Mouse (Mus musculus) kidney, adult 2 months (tissue): ENCODE measurements around the gene Lsm4. TPM values are rescaled to one million over a fixed set of nuclear protein-coding genes. Genes with fewer than 3 reads are reported as not detected.
A peak's percentile ranks its signal among the peaks of the same experiment; 100 is the strongest.

ENCODE experiments used
- DNase-seq: peaks from one replicate; pipeline ENCODE4 v3.0.0; 2021
- H3K27ac ChIP-seq: fragments of 200-500 bp; 2 replicates; pipeline ENCODE4 v1.5.1; 2012; ENCODE audit warnings: low read depth, low read length, control low read depth, inconsistent platforms; ENCODE audit not compliant: insufficient read depth
- H3K27me3 ChIP-seq: fragments of 200-500 bp; replicated peaks from 2 replicates; pipeline ENCODE4 v1.6.1; 2012; ENCODE audit warnings: mild to moderate bottlenecking, moderate library complexity, low read length, inconsistent platforms; ENCODE audit not compliant: control insufficient read depth, insufficient read depth
- H3K36me3 ChIP-seq: fragments of 200-500 bp; 2 replicates; pipeline ENCODE4 v1.6.1; 2012; ENCODE audit warnings: mild to moderate bottlenecking, moderate library complexity, low read length, inconsistent platforms; ENCODE audit not compliant: control insufficient read depth, insufficient read depth
- H3K4me1 ChIP-seq: fragments of 200-500 bp; 2 replicates; pipeline ENCODE4 v1.6.1; 2011; ENCODE audit warnings: low read length; ENCODE audit not compliant: control insufficient read depth, insufficient read depth
- H3K4me3 ChIP-seq: fragments of 200-500 bp; 2 replicates; pipeline ENCODE4 v1.5.1; 2011; ENCODE audit warnings: mild to moderate bottlenecking, low read depth, low read length, control low read depth; ENCODE audit not compliant: insufficient read depth
- CTCF ChIP-seq: fragments of 200-500 bp; conservative IDR thresholded peaks from 2 replicates; pipeline ENCODE4 v1.5.1; 2011; ENCODE audit warnings: low read depth, mild to moderate bottlenecking, control low read depth, low read length, moderate library complexity, mixed read lengths; ENCODE audit not compliant: insufficient read depth, insufficient read length
- POLR2A ChIP-seq: fragments of 200-500 bp; IDR thresholded peaks from one replicate; pipeline ENCODE4 v1.6.1; 2011; ENCODE audit warnings: low read depth, low read length, control low read depth
- WGBS: fragments of 180-500 bp; shearing (Covaris S2); methylation state at CpG from one replicate; pipeline ENCODE4 v1.1.7; 2018; 5-methylcytosine and 5-hydroxymethylcytosine counted together
- polyA plus RNA-seq: library from polyadenylated mRNA; depleted of rRNA; stranded (reverse); fragments of >200 nt; gene quantifications from 2 replicates; pipeline ENCODE4 v1.2.3, GENCODE M21; 2012

Lsm4 gene
- polyA plus RNA-seq, 1 experiment: 120 TPM

DNA sequence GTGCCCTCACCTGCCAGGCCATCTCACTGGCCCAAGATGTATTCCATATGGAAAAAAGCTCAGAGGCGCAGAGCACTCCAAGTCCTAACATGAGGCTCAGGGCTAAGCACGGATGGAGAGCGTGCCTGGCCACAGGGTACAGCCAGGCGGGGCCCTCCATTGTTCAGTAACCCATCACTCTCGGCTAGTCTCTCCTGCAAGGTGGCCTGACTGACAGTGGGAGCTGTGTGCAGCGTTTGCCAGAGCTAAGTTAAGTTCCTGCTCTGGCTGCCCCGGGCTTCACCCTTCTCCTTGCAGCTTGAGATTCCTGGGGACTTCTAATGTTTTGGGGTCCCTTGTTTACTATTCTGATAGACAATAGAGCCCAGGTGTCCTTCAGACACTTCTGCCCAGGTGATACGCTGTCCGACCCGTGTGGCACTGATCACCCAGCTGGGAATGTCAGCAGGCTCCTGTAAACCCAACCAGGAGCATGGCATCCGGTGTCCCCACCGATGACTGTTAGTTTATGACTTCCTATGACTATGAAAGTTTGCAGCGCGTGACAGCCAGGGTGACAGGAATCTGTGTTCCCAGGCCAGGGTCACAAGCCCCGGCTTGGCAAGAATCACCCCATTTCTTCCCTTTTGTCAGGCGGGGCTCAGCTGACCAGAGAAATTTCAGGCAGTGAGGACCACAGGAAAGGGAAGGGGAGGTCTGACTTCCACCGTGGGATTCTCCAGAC lies 27.4 kb upstream of the Lsm4 start:
- Histone ChIP-seq H3K36me3 (no peaks in the 10 kb centered on the region; the same call in 1 of the 2 replicates), H3K27ac (peak overlapping the region; percentile 10; the same call in 1 of the 2 replicates), H3K4me1 (peaks cover 45% of the 10 kb centered on the region), H3K4me3 (no peak overlapping the region), H3K27me3 (no peaks in the 10 kb centered on the region)
- peak; percentile 87 for DNase-seq
- 16% methylated on average over 17 of the region's 17 CpGs for WGBS
- TF ChIP-seq CTCF: no peak
- peak; percentile 5 for TF ChIP-seq POLR2A

DNA sequence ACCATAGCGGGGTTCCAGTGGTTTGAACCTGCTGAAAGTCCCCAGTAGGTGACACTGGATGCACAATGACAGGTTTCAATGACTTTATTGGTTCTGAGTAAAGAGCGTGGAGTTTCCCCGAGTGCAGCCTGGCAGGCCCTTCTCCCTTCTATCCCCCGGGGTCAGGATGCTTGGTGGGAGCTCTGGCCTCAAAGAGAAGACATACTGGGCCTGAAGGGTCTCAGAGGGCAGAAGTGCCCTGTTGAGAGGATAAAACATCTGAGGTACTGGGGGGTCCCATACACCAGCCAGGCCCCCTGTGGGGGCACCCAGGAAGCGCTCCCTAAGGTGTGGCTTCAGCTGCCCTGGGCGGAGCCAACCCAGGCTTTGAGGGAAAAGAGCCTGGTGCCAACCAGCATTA lies 26.7 kb upstream of the Lsm4 start:
- TF ChIP-seq POLR2A: no peak
- no peak for TF ChIP-seq CTCF
- H3K36me3 ChIP-seq: peaks cover 2% of the 10 kb centered on the region; the same call in 1 of the 2 replicates
- no peaks in the 10 kb centered on the region for H3K27me3 ChIP-seq
- H3K4me3 ChIP-seq: no peak overlapping the region
- H3K27ac ChIP-seq: peak overlapping the region; percentile 10; the same call in 1 of the 2 replicates
- peak; percentile 39 for DNase-seq
- 55% methylated on average over 6 of the region's 6 CpGs for WGBS
- peaks cover 45% of the 10 kb centered on the region for H3K4me1 ChIP-seq

DNA sequence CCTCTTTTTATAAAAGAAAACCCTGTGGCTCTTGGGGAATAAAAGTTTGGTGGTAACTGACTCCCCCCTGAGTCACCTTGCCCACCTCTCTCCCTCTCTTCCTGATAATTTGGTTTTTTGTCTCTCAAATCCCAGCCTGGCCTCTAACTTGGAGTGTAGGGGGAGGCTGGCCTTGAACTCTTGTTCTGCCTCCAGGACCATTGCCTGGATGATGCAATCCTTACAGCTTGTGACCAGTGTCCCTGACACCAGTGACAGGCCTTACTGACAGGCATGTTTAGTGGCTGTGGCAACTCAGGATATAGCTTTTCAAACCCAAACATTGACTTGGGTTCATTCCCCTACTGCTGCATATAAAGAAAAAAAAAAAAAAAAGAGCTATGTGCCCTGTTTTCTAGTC lies 26.3 kb upstream of the Lsm4 start:
- no peak overlapping the region for H3K27ac ChIP-seq
- H3K4me1 ChIP-seq: peaks cover 45% of the 10 kb centered on the region
- H3K36me3 ChIP-seq: peaks cover 3% of the 10 kb centered on the region
- H3K4me3 ChIP-seq: no peak overlapping the region
- TF ChIP-seq POLR2A (no peak), CTCF (no peak)
- peak; percentile 46 for DNase-seq
- no peaks in the 10 kb centered on the region for H3K27me3 ChIP-seq

DNA sequence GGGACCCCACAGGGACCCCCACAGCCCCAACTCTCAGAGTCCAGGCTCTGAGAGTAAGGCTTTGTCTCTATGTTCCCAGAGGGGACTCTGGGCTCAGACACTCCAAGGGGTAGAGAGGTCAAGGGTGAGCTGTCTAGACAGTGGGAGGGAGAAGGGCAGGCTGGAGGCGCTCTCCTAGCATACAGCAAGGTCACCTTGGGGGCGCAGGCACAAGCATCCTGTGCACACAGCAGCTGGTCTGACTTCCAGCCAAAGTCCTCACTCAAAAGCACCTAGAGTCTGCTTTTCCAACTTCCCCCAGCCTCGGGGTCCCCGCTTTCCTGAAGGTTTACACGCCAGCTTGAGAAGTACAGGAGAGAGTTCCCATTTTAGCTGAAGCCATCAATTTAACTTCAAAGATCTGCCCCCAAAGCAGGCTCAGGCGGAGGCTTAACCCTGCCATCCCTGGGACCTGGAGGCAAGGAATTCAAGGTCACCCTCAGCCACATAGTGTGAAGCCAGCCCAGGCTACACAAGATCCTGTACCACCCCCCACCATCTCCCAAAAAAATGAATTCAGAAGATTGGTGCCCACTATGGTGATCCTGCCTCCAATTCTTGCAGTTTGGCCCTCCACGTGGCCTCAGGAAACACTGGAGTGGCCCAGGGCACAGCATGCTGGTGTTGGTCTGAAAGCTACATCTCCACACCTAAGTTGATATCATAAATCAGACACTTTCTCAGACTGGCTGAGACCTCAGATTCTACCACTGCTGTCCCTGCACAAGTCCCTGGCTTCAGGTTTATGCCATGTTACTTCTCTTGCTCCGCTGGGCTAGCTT lies 25.5 kb upstream of the Lsm4 start:
- Histone ChIP-seq H3K27me3 (no peaks in the 10 kb centered on the region), H3K36me3 (peaks cover 5% of the 10 kb centered on the region), H3K27ac (peak overlapping the region; percentile 72), H3K4me3 (no peak overlapping the region), H3K4me1 (peaks cover 45% of the 10 kb centered on the region)
- DNase-seq: peak; percentile 84
- 27% methylated on average over 8 of the region's 8 CpGs for WGBS
- TF ChIP-seq POLR2A: no peak
- no peak for TF ChIP-seq CTCF

DNA sequence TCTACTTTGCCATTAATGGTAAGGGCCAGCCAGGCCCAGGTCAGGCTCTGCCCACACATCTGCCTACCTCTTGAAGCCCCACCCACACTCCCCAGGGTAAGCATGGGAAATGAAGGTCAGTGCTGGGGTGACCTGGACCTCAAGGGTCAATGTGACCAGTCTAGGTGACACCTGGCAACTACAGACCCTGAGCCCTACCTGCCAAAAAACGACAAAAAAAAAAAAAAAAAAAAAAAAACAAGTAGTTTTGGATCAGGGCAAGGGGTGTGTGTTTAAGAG lies 24.9 kb upstream of the Lsm4 start:
- H3K36me3 ChIP-seq: peaks cover 5% of the 10 kb centered on the region
- WGBS: 31% methylated on average over 1 of the region's 1 CpGs
- no peak overlapping the region for H3K4me3 ChIP-seq
- H3K27ac ChIP-seq: peak overlapping the region; percentile 72
- DNase-seq: peak; percentile 75
- peaks cover 47% of the 10 kb centered on the region for H3K4me1 ChIP-seq
- no peak for TF ChIP-seq POLR2A
- no peak for TF ChIP-seq CTCF
- no peaks in the 10 kb centered on the region for H3K27me3 ChIP-seq

DNA sequence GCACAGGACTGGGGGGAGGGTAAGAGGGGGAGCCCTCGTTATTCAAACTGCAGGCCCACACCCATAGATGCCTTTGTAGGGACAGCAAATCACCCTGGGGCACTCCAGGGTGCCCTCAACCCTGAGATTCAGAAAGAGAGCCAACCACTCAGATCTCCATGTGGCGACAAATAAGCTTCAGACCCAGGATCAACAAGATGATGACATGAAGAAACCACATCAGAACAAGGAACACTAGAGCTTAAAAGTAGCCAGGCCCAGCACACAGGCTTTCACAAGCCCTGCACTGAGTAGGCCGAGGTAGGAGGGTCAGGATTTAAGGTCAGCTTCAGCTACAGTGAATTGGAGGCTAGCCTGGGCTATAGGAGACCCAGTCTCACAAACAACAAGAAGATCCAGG lies 24.1 kb upstream of the Lsm4 start:
- DNase-seq: no peak
- Histone ChIP-seq H3K27me3 (no peaks in the 10 kb centered on the region), H3K36me3 (peaks cover 5% of the 10 kb centered on the region), H3K4me1 (peaks cover 48% of the 10 kb centered on the region), H3K27ac (peak overlapping the region; percentile 41), H3K4me3 (no peak overlapping the region)
- 44% methylated on average over 3 of the region's 3 CpGs for WGBS
- TF ChIP-seq POLR2A (no peak), CTCF (no peak)

DNA sequence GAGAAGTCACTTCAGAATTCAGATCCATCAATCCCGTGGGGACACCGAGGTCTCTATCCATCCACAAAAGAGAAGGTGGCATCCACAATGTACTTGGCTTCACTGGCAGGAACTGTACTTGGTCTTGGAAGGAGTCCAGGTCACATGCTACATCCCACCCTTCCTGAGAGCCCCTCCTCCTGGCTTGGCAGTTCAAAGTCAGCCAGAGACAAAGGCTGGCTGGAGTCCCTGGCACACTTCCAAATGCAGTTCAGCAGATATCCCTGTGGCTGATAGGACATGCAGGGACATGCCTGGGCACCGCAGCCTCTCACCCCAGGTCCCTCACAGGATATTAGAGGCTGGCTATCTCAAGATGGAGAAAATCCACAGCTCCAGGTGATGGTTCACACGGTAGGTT lies 23.7 kb upstream of the Lsm4 start:
- WGBS: 18% methylated on average over 4 of the region's 4 CpGs
- H3K27ac ChIP-seq: peak overlapping the region; percentile 71
- no peaks in the 10 kb centered on the region for H3K27me3 ChIP-seq
- peaks cover 48% of the 10 kb centered on the region for H3K4me1 ChIP-seq
- H3K36me3 ChIP-seq: peaks cover 5% of the 10 kb centered on the region
- peak; percentile 41 for TF ChIP-seq POLR2A
- no peak for TF ChIP-seq CTCF
- DNase-seq: peak; percentile 97
- H3K4me3 ChIP-seq: no peak overlapping the region
